Comparison of ENCODE assay signal across 13 mouse cellular contexts in genomic region chr12:78983296-78984034, GRCm38 (mm10). TPM values are rescaled to one million over a fixed set of nuclear protein-coding genes. Genes with fewer than 3 reads are reported as not detected.
DNase-seq lines count a peak whose midpoint lies in the region; ATAC-seq and TF ChIP-seq lines count a peak whose summit lies in the region.
"Had no signal": no experiment of that assay in that cellular context is flagged by ENCODE, and none has a peak within 500 bp of the region (broad histone marks: within the 10 kb centered on the region; RNA-seq: fewer than 3 reads in every experiment).

No protein-coding gene starts in this region.

- TF ChIP-seq CTCF in gastrocnemius, adult 2 months (IDR thresholded peaks at IDR 0.05) = no peak

- H3K36me3 ChIP-seq in intestine, embryonic 15.5 days = no peaks in the 10 kb centered on the region
- no peaks in the 10 kb centered on the region for H3K36me3 ChIP-seq in midbrain, embryonic 15.5 days (replicated peaks)
- H3K36me3 ChIP-seq: heart, embryonic 15.5 days; limb, embryonic 12.5 days; midbrain, embryonic 12.5 days had no signal

- ATAC-seq in intestine, embryonic 15.5 days = peak; percentile 46; the same call in 1 of the 2 replicates
- ATAC-seq in midbrain, embryonic 15.5 days (replicated peaks) = 0 out of 2 replicates have a peak, but pooled peaks have one; percentile 4
- no peak for ATAC-seq in monocyte, adult 5-6 weeks (replicated peaks; ENCODE audit: insufficient number of reproducible peaks, low FRiP score, low TSS enrichment, poor library complexity, severe bottlenecking)

- WGBS in intestine, embryonic 15.5 days = 56% methylated on average over 9 of the region's 9 CpGs
- WGBS in midbrain, embryonic 15.5 days = 70% methylated on average over 9 of the region's 9 CpGs

- H3K9ac ChIP-seq in intestine, embryonic 15.5 days = no peak overlapping the region
- H3K9ac ChIP-seq in midbrain, embryonic 15.5 days = no peak overlapping the region
- H3K9ac ChIP-seq: heart, embryonic 15.5 days; limb, embryonic 12.5 days; midbrain, embryonic 12.5 days had no signal

- H3K4me1 ChIP-seq in intestine, embryonic 15.5 days (replicated peaks) = no peaks in the 10 kb centered on the region; the same call in 1 of the 2 replicates
- H3K4me1 ChIP-seq in midbrain, embryonic 15.5 days = peaks cover 13% of the 10 kb centered on the region
- H3K4me1 ChIP-seq: limb, embryonic 12.5 days had no signal

- H3K4me3 ChIP-seq in gastrocnemius, adult 2 months = no peak overlapping the region
- H3K4me3 ChIP-seq in intestine, embryonic 15.5 days (replicated peaks) = no peak overlapping the region
- no peak overlapping the region for H3K4me3 ChIP-seq in midbrain, embryonic 15.5 days
- H3K4me3 ChIP-seq: heart, embryonic 15.5 days; limb, embryonic 12.5 days; midbrain, embryonic 12.5 days had no signal

- peak overlapping the region; percentile 53 for H3K27ac ChIP-seq in gastrocnemius, adult 2 months
- H3K27ac ChIP-seq in intestine, embryonic 15.5 days = no peak overlapping the region
- H3K27ac ChIP-seq in midbrain, embryonic 15.5 days = no peak overlapping the region
- H3K27ac ChIP-seq: heart, embryonic 15.5 days; limb, embryonic 12.5 days; midbrain, embryonic 12.5 days had no signal

- H3K27me3 ChIP-seq in intestine, embryonic 15.5 days (replicated peaks) = no peaks in the 10 kb centered on the region
- H3K27me3 ChIP-seq in midbrain, embryonic 15.5 days (replicated peaks) = no peaks in the 10 kb centered on the region
- H3K27me3 ChIP-seq: CH12.LX; heart, embryonic 15.5 days; limb, embryonic 12.5 days; midbrain, embryonic 12.5 days had no signal

- H3K4me2 ChIP-seq in intestine, embryonic 15.5 days (replicated peaks) = no peak overlapping the region
- no peak overlapping the region for H3K4me2 ChIP-seq in midbrain, embryonic 15.5 days
- H3K4me2 ChIP-seq: heart, embryonic 15.5 days; limb, embryonic 12.5 days; midbrain, embryonic 12.5 days had no signal

- no peaks in the 10 kb centered on the region for H3K9me3 ChIP-seq in intestine, embryonic 15.5 days
- no peaks in the 10 kb centered on the region for H3K9me3 ChIP-seq in midbrain, embryonic 15.5 days
- H3K9me3 ChIP-seq: heart, embryonic 15.5 days; limb, embryonic 12.5 days; midbrain, embryonic 12.5 days had no signal

- no peak for DNase-seq in gastrocnemius, adult 2 months
- no peak for DNase-seq in gastrocnemius, postnatal 36 days
- DNase-seq in lung, adult 18-20 months = peak; percentile 32 to 64
- DNase-seq in right cerebral cortex, postnatal 10 days (ENCODE audit: low spot score in 2 of 2) = no peak
- no peak for DNase-seq in heart, postnatal 10 days
- DNase-seq: thymus, postnatal 25 days had no signal

- intact Hi-C loops in gastrocnemius, adult 2 months (cut with DNase I) = loop anchor here (2.0 kb wide), 1 partner anchor 37 kb away; no protein-coding TSS in a partner anchor
- intact Hi-C loops in gastrocnemius, postnatal 36 days (cut with DNase I) = no loop called here
- intact Hi-C loops in heart, postnatal 10 days (cut with DNase I) = no loop called here

RNA-seq across cellular contexts. Expression of gene Tmem229b, which starts 24.0 kb away (rescaled TPM):
- 1 to 10 TPM; 4.6 to 8.6 TPM for total RNA-seq in gastrocnemius, adult 2 months (2021)
- total RNA-seq in gastrocnemius, postnatal 36 days (2021) = 10 to 100 TPM in 1 of 2 experiments, 1 to 10 TPM in 1; 7.0 to 10.4 TPM
- 5.0 and 5.2 TPM in 2 replicates for polyA plus RNA-seq in intestine, embryonic 15.5 days (2015; fragmentation: Nextera tagmentation; extraction: Ambion mirVana)
- polyA plus RNA-seq in midbrain, embryonic 15.5 days (2015; fragmentation: Nextera tagmentation; extraction: Ambion mirVana) = 82.0 and 82.1 TPM in 2 replicates
- total RNA-seq in heart, postnatal 10 days (2021) = 1 to 10 TPM; 3.4 to 6.7 TPM
- total RNA-seq in monocyte, adult 5-6 weeks (2017) = 47.0 to 75.7 TPM (median 65.1 TPM) in 3 replicates

RNA-seq across cellular contexts. Expression of gene Plekhh1, which starts 45.5 kb away (rescaled TPM):
- total RNA-seq in gastrocnemius, adult 2 months (2021) = 1 to 10 TPM; 1.1 to 1.3 TPM
- total RNA-seq in gastrocnemius, postnatal 36 days (2021) = 1 to 10 TPM; 1.1 to 1.3 TPM
- polyA plus RNA-seq in intestine, embryonic 15.5 days (2015; fragmentation: Nextera tagmentation; extraction: Ambion mirVana) = 6.8 and 7.3 TPM in 2 replicates
- polyA plus RNA-seq in midbrain, embryonic 15.5 days (2015; fragmentation: Nextera tagmentation; extraction: Ambion mirVana) = 3.3 and 3.7 TPM in 2 replicates
- total RNA-seq in heart, postnatal 10 days (2021) = 10 to 100 TPM in 1 of 2 experiments, 1 to 10 TPM in 1; 6.7 to 19.2 TPM
- total RNA-seq in monocyte, adult 5-6 weeks (2017) = 0.29 to 0.32 TPM in 2 of 3 replicates, not detected in the other

Comparison
In these comparisons a context has a peak if more than half of its experiments do, and no peak if none do; other contexts are left out.
1. DNase-seq: peak in lung, adult 18-20 months (2 of 2); none in gastrocnemius, adult 2 months (single experiment), gastrocnemius, postnatal 36 days (0 of 2), right cerebral cortex, postnatal 10 days (0 of 2) and heart, postnatal 10 days (0 of 2).